Comparison of ENCODE assay signal across 8 mouse cellular contexts in genomic region chr2:76648666-76649141, GRCm38 (mm10). TPM values are rescaled to one million over a fixed set of nuclear protein-coding genes. Genes with fewer than 3 reads are reported as not detected.
A peak's percentile ranks its signal among the peaks of the same experiment; 100 is the strongest.
DNase-seq lines count a peak whose midpoint lies in the region; ATAC-seq and TF ChIP-seq lines count a peak whose summit lies in the region.

No protein-coding gene starts in this region.

- TF ChIP-seq POLR2A in bone marrow macrophage, adult 2 months (IDR thresholded peaks at IDR 0.05; ENCODE audit: borderline replicate concordance, low read depth, low read length), result no peak

- H3K9ac ChIP-seq in kidney, postnatal 0 days (ENCODE audit: low read depth, low read length), result peak overlapping the region; percentile 55
- peak overlapping the region; percentile 74 for H3K9ac ChIP-seq in forebrain, embryonic 11.5 days (ENCODE audit: low read length)
- H3K9ac ChIP-seq in liver, embryonic 11.5 days (ENCODE audit: low read depth, low read length), result peak overlapping the region; percentile 62
- peak overlapping the region; percentile 71 for H3K9ac ChIP-seq in neural tube, embryonic 13.5 days

- DNase-seq in kidney, postnatal 0 days (ENCODE audit: low spot score), result peak; percentile 18
- DNase-seq in kidney, adult 9 months, result no peak
- DNase-seq in forebrain, embryonic 11.5 days (ENCODE audit: low spot score), result no peak
- DNase-seq in liver, embryonic 11.5 days (ENCODE audit: low spot score), result peak; percentile 49
- no peak for DNase-seq in urinary bladder, adult 18-20 months (ENCODE audit: low spot score in 2 of 2)

- H3K4me1 ChIP-seq in kidney, postnatal 0 days (replicated peaks; ENCODE audit: insufficient read depth, low read length), result peaks cover 5% of the 10 kb centered on the region; the same call in 1 of the 2 replicates
- peaks cover 13% of the 10 kb centered on the region for H3K4me1 ChIP-seq in bone marrow macrophage, adult 2 months (ENCODE audit: control insufficient read depth, insufficient read depth, low read length)
- H3K4me1 ChIP-seq in forebrain, embryonic 11.5 days (replicated peaks; ENCODE audit: control insufficient read depth, insufficient read depth, low read length), result peaks cover 2% of the 10 kb centered on the region; the same call in 1 of the 2 replicates
- peaks cover 9% of the 10 kb centered on the region; the same call in 1 of the 2 replicates for H3K4me1 ChIP-seq in liver, embryonic 11.5 days (replicated peaks; ENCODE audit: control insufficient read depth, insufficient read depth, low read length)
- H3K4me1 ChIP-seq in neural tube, embryonic 13.5 days (replicated peaks), result peaks cover 25% of the 10 kb centered on the region

- 31% methylated on average over 13 of the region's 13 CpGs for WGBS in kidney, postnatal 0 days
- WGBS in forebrain, embryonic 11.5 days, result 28% methylated on average over 13 of the region's 13 CpGs
- WGBS in liver, embryonic 11.5 days, result 34% methylated on average over 13 of the region's 13 CpGs
- WGBS in neural tube, embryonic 13.5 days, result 34% methylated on average over 13 of the region's 13 CpGs

- ATAC-seq in kidney, postnatal 0 days (replicated peaks; ENCODE audit: low FRiP score, low read depth), result peak; percentile 18; the same call in 1 of the 2 replicates
- peak; percentile 50 for ATAC-seq in forebrain, embryonic 11.5 days (replicated peaks; ENCODE audit: low FRiP score)
- no peak for ATAC-seq in liver, embryonic 11.5 days (replicated peaks; ENCODE audit: low FRiP score)
- peak; percentile 48 for ATAC-seq in neural tube, embryonic 13.5 days (ENCODE audit: low read depth)
- no peak for ATAC-seq in erythroid progenitor cell, adult 5-6 weeks (replicated peaks; ENCODE audit: low FRiP score, poor library complexity, severe bottlenecking)

- no peaks in the 10 kb centered on the region for H3K9me3 ChIP-seq in kidney, postnatal 0 days (replicated peaks; ENCODE audit: low read length)
- H3K9me3 ChIP-seq in forebrain, embryonic 11.5 days (ENCODE audit: control insufficient read depth, low read length), result no peaks in the 10 kb centered on the region
- no peaks in the 10 kb centered on the region for H3K9me3 ChIP-seq in liver, embryonic 11.5 days (ENCODE audit: control insufficient read depth, low read length)
- no peaks in the 10 kb centered on the region for H3K9me3 ChIP-seq in neural tube, embryonic 13.5 days

- H3K36me3 ChIP-seq in kidney, postnatal 0 days (ENCODE audit: insufficient read depth, low read length), result no peaks in the 10 kb centered on the region
- no peaks in the 10 kb centered on the region for H3K36me3 ChIP-seq in forebrain, embryonic 11.5 days (ENCODE audit: control insufficient read depth, insufficient read depth, low read length)
- no peaks in the 10 kb centered on the region for H3K36me3 ChIP-seq in liver, embryonic 11.5 days (ENCODE audit: control insufficient read depth, insufficient read depth, low read length)
- H3K36me3 ChIP-seq in neural tube, embryonic 13.5 days, result peaks cover 6% of the 10 kb centered on the region

- TF ChIP-seq CTCF in kidney, postnatal 0 days (IDR thresholded peaks at IDR 0.05; ENCODE audit: low read depth), result no peak
- TF ChIP-seq CTCF in bone marrow macrophage, adult 2 months (IDR thresholded peaks at IDR 0.05; ENCODE audit: low read depth, low read length), result no peak

- H3K4me2 ChIP-seq in kidney, postnatal 0 days (ENCODE audit: low read length), result peak overlapping the region; percentile 90
- H3K4me2 ChIP-seq in forebrain, embryonic 11.5 days (ENCODE audit: low read depth, low read length, severe bottlenecking), result peak overlapping the region; percentile 59
- peak overlapping the region; percentile 96 for H3K4me2 ChIP-seq in liver, embryonic 11.5 days
- peak overlapping the region; percentile 75 for H3K4me2 ChIP-seq in neural tube, embryonic 13.5 days

- peak overlapping the region; percentile 78 for H3K4me3 ChIP-seq in kidney, postnatal 0 days (replicated peaks; ENCODE audit: low read depth, low read length)
- peak overlapping the region; percentile 41; the same call in 1 of the 2 replicates for H3K4me3 ChIP-seq in bone marrow macrophage, adult 2 months (ENCODE audit: insufficient read depth, low read length)
- peak overlapping the region; percentile 65 for H3K4me3 ChIP-seq in forebrain, embryonic 11.5 days (ENCODE audit: low read depth, low read length)
- peak overlapping the region; percentile 70 for H3K4me3 ChIP-seq in liver, embryonic 11.5 days (ENCODE audit: low read depth, low read length)
- peak overlapping the region; percentile 82 for H3K4me3 ChIP-seq in neural tube, embryonic 13.5 days

- H3K27me3 ChIP-seq in kidney, postnatal 0 days (ENCODE audit: insufficient read depth, low read length), result no peaks in the 10 kb centered on the region
- H3K27me3 ChIP-seq in forebrain, embryonic 11.5 days (ENCODE audit: control insufficient read depth, insufficient read depth, low read length), result no peaks in the 10 kb centered on the region
- no peaks in the 10 kb centered on the region for H3K27me3 ChIP-seq in liver, embryonic 11.5 days (replicated peaks; ENCODE audit: control insufficient read depth, insufficient read depth, low read length)
- H3K27me3 ChIP-seq in neural tube, embryonic 13.5 days, result no peaks in the 10 kb centered on the region

- peak overlapping the region; percentile 93 for H3K27ac ChIP-seq in kidney, postnatal 0 days
- no peak overlapping the region for H3K27ac ChIP-seq in bone marrow macrophage, adult 2 months (ENCODE audit: insufficient read depth, low read depth, low read length)
- peak overlapping the region; percentile 94 for H3K27ac ChIP-seq in forebrain, embryonic 11.5 days (ENCODE audit: low read depth, low read length)
- peak overlapping the region; percentile 58; the same call in 1 of the 2 replicates for H3K27ac ChIP-seq in liver, embryonic 11.5 days (ENCODE audit: low read depth, low read length)
- peak overlapping the region; percentile 94 for H3K27ac ChIP-seq in neural tube, embryonic 13.5 days (replicated peaks)

RNA-seq across cellular contexts. Expression of gene Pjvk, which starts 0.4 kb away (rescaled TPM):
- polyA plus RNA-seq in kidney, postnatal 0 days (2015; fragmentation: Nextera tagmentation; extraction: Ambion mirVana), result 2.9 and 3.0 TPM in 2 replicates
- 0.84 and 0.97 TPM in 2 replicates for polyA plus RNA-seq in bone marrow macrophage, adult 2 months (2012; ENCODE audit: insufficient read depth, insufficient read length, missing spikeins)
- 1.0 and 1.1 TPM in 2 replicates for polyA plus RNA-seq in forebrain, embryonic 11.5 days (2014; fragmentation: Nextera tagmentation; extraction: Ambion mirVana)
- polyA plus RNA-seq in liver, embryonic 11.5 days (2014; fragmentation: Nextera tagmentation; extraction: Ambion mirVana), result 0.18 TPM in 1 of 2 replicates, not detected in the other
- 0.42 TPM in 1 of 2 replicates, not detected in the other for polyA plus RNA-seq in neural tube, embryonic 13.5 days (2015; fragmentation: Nextera tagmentation; extraction: Ambion mirVana)
- total RNA-seq in erythroid progenitor cell, adult 5-6 weeks (2015; ENCODE audit: low replicate concordance), result not detected in 2 replicates
- not detected in 2 replicates for total RNA-seq in erythroid progenitor cell, adult 5-6 weeks (2017; ENCODE audit: low replicate concordance)

RNA-seq across cellular contexts. Expression of gene Prkra, which starts 0.9 kb away (rescaled TPM):
- 61.0 and 61.3 TPM in 2 replicates for polyA plus RNA-seq in kidney, postnatal 0 days (2015; fragmentation: Nextera tagmentation; extraction: Ambion mirVana)
- 41.1 and 49.4 TPM in 2 replicates for polyA plus RNA-seq in bone marrow macrophage, adult 2 months (2012; ENCODE audit: insufficient read depth, insufficient read length, missing spikeins)
- polyA plus RNA-seq in forebrain, embryonic 11.5 days (2014; fragmentation: Nextera tagmentation; extraction: Ambion mirVana), result 91.9 and 98.3 TPM in 2 replicates
- 26.7 and 30.3 TPM in 2 replicates for polyA plus RNA-seq in liver, embryonic 11.5 days (2014; fragmentation: Nextera tagmentation; extraction: Ambion mirVana)
- 96.6 and 97.8 TPM in 2 replicates for polyA plus RNA-seq in neural tube, embryonic 13.5 days (2015; fragmentation: Nextera tagmentation; extraction: Ambion mirVana)
- 2.2 and 6.3 TPM in 2 replicates for total RNA-seq in erythroid progenitor cell, adult 5-6 weeks (2015; ENCODE audit: low replicate concordance)
- 1.7 TPM in 2 replicates for total RNA-seq in erythroid progenitor cell, adult 5-6 weeks (2017; ENCODE audit: low replicate concordance)

RNA-seq across cellular contexts. Expression of gene Fkbp7, which starts 24.2 kb away (rescaled TPM):
- polyA plus RNA-seq in kidney, postnatal 0 days (2015; fragmentation: Nextera tagmentation; extraction: Ambion mirVana), result 67.6 and 67.8 TPM in 2 replicates
- polyA plus RNA-seq in bone marrow macrophage, adult 2 months (2012; ENCODE audit: insufficient read depth, insufficient read length, missing spikeins), result 8.0 and 10.2 TPM in 2 replicates
- 13.2 and 14.3 TPM in 2 replicates for polyA plus RNA-seq in forebrain, embryonic 11.5 days (2014; fragmentation: Nextera tagmentation; extraction: Ambion mirVana)
- 13.6 and 19.5 TPM in 2 replicates for polyA plus RNA-seq in liver, embryonic 11.5 days (2014; fragmentation: Nextera tagmentation; extraction: Ambion mirVana)
- polyA plus RNA-seq in neural tube, embryonic 13.5 days (2015; fragmentation: Nextera tagmentation; extraction: Ambion mirVana), result 25.1 and 25.5 TPM in 2 replicates
- total RNA-seq in erythroid progenitor cell, adult 5-6 weeks (2015; ENCODE audit: low replicate concordance), result 7.5 TPM in 1 of 2 replicates, not detected in the other
- 3.0 TPM in 1 of 2 replicates, not detected in the other for total RNA-seq in erythroid progenitor cell, adult 5-6 weeks (2017; ENCODE audit: low replicate concordance)

RNA-seq across cellular contexts. Expression of gene Plekha3, which starts 26.4 kb away (rescaled TPM):
- 16.2 and 16.3 TPM in 2 replicates for polyA plus RNA-seq in kidney, postnatal 0 days (2015; fragmentation: Nextera tagmentation; extraction: Ambion mirVana)
- polyA plus RNA-seq in bone marrow macrophage, adult 2 months (2012; ENCODE audit: insufficient read depth, insufficient read length, missing spikeins), result 21.5 and 24.1 TPM in 2 replicates
- polyA plus RNA-seq in forebrain, embryonic 11.5 days (2014; fragmentation: Nextera tagmentation; extraction: Ambion mirVana), result 14.5 and 15.3 TPM in 2 replicates
- polyA plus RNA-seq in liver, embryonic 11.5 days (2014; fragmentation: Nextera tagmentation; extraction: Ambion mirVana), result 9.5 and 12.4 TPM in 2 replicates
- 11.7 and 14.5 TPM in 2 replicates for polyA plus RNA-seq in neural tube, embryonic 13.5 days (2015; fragmentation: Nextera tagmentation; extraction: Ambion mirVana)
- 7.2 and 11.3 TPM in 2 replicates for total RNA-seq in erythroid progenitor cell, adult 5-6 weeks (2015; ENCODE audit: low replicate concordance)
- total RNA-seq in erythroid progenitor cell, adult 5-6 weeks (2017; ENCODE audit: low replicate concordance), result 2.1 and 2.6 TPM in 2 replicates

Comparison
In these comparisons a context has a peak if more than half of its experiments do, and no peak if none do; other contexts are left out.
1. DNase-seq: peak in kidney, postnatal 0 days (single experiment) and liver, embryonic 11.5 days (single experiment); none in kidney, adult 9 months (single experiment), forebrain, embryonic 11.5 days (single experiment) and urinary bladder, adult 18-20 months (0 of 2).
2. ATAC-seq: peak in kidney, postnatal 0 days (single experiment), forebrain, embryonic 11.5 days (single experiment) and neural tube, embryonic 13.5 days (single experiment); none in liver, embryonic 11.5 days (single experiment) and erythroid progenitor cell, adult 5-6 weeks (single experiment).
3. Peak in every context shown above with its lines, with median percentiles within 50 percentile points of each other: H3K4me2 ChIP-seq, H3K4me3 ChIP-seq and H3K9ac ChIP-seq.